Mouse (Mus musculus): ENCODE data around the gene Foxn1. TPM values are rescaled to one million over a fixed set of nuclear protein-coding genes. Genes with fewer than 3 reads are reported as not detected.

Gene Foxn1
- polyA plus RNA-seq, 1 experiment, result 0.06 TPM

GRCm38 (mm10) chr11:78322076-78322831 is 64.1 kb downstream of the Foxn1 start:
- Histone ChIP-seq H3K36me3 (ENCODE audit: control insufficient read depth, insufficient read depth, low read length) (peaks cover 9% of the 10 kb centered on the region), H3K27ac (ENCODE audit: insufficient read depth, low read depth, low read length) (peak overlapping the region; percentile 6; the same call in 1 of the 2 replicates), H3K4me3 (ENCODE audit: low read depth, low read length) (no peak overlapping the region), H3K4me1 (ENCODE audit: control insufficient read depth, insufficient read depth, insufficient read length, low read length) (peaks cover 6% of the 10 kb centered on the region; the same call in 1 of the 2 replicates), H3K27me3 (ENCODE audit: control insufficient read depth, insufficient read depth, low read length) (no peaks in the 10 kb centered on the region)
- TF ChIP-seq CTCF (IDR thresholded peaks at IDR 0.05; ENCODE audit: extremely low read depth, insufficient read length, insufficient replicate concordance, low read depth, low read length) (no peak), POLR2A (IDR thresholded peaks at IDR 0.05; ENCODE audit: low read depth, low read length) (no peak)
- 49% methylated on average over 2 of the region's 2 CpGs for WGBS

GRCm38 (mm10) chr11:78318411-78318810 is 67.9 kb downstream of the Foxn1 start:
- H3K27me3 ChIP-seq (ENCODE audit: control insufficient read depth, insufficient read depth, low read length), result no peaks in the 10 kb centered on the region
- H3K4me1 ChIP-seq (ENCODE audit: control insufficient read depth, insufficient read depth, insufficient read length, low read length), result peaks cover 3% of the 10 kb centered on the region; the same call in 1 of the 2 replicates
- H3K27ac ChIP-seq (ENCODE audit: insufficient read depth, low read depth, low read length), result no peak overlapping the region
- H3K4me3 ChIP-seq (ENCODE audit: low read depth, low read length), result no peak overlapping the region
- WGBS, result 91% methylated on average over 2 of the region's 2 CpGs
- TF ChIP-seq CTCF (IDR thresholded peaks at IDR 0.05; ENCODE audit: extremely low read depth, insufficient read length, insufficient replicate concordance, low read depth, low read length) (no peak), POLR2A (IDR thresholded peaks at IDR 0.05; ENCODE audit: low read depth, low read length) (no peak)
- peaks cover 20% of the 10 kb centered on the region for H3K36me3 ChIP-seq (ENCODE audit: control insufficient read depth, insufficient read depth, low read length)

GRCm38 (mm10) chr11:78313662-78314061 is 72.7 kb downstream of the Foxn1 start:
- TF ChIP-seq POLR2A (IDR thresholded peaks at IDR 0.05; ENCODE audit: low read depth, low read length), result no peak
- no peak for TF ChIP-seq CTCF (IDR thresholded peaks at IDR 0.05; ENCODE audit: extremely low read depth, insufficient read length, insufficient replicate concordance, low read depth, low read length)
- Histone ChIP-seq H3K27me3 (ENCODE audit: control insufficient read depth, insufficient read depth, low read length) (no peaks in the 10 kb centered on the region), H3K27ac (ENCODE audit: insufficient read depth, low read depth, low read length) (no peak overlapping the region), H3K36me3 (ENCODE audit: control insufficient read depth, insufficient read depth, low read length) (peaks cover 17% of the 10 kb centered on the region), H3K4me1 (ENCODE audit: control insufficient read depth, insufficient read depth, insufficient read length, low read length) (no peaks in the 10 kb centered on the region), H3K4me3 (ENCODE audit: low read depth, low read length) (no peak overlapping the region)
- 100% methylated on average over 2 of the region's 2 CpGs for WGBS

- H3K27ac ChIP-seq (ENCODE audit: insufficient read depth, low read depth, low read length), result no peak overlapping the region
- H3K4me1 ChIP-seq (ENCODE audit: control insufficient read depth, insufficient read depth, insufficient read length, low read length), result no peaks in the 10 kb centered on the region
- WGBS, result 92% methylated on average over 8 of the region's 8 CpGs
- no peaks in the 10 kb centered on the region for H3K27me3 ChIP-seq (ENCODE audit: control insufficient read depth, insufficient read depth, low read length)
- H3K4me3 ChIP-seq (ENCODE audit: low read depth, low read length), result no peak overlapping the region
- H3K36me3 ChIP-seq (ENCODE audit: control insufficient read depth, insufficient read depth, low read length), result peaks cover 11% of the 10 kb centered on the region
- no peak for TF ChIP-seq CTCF (IDR thresholded peaks at IDR 0.05; ENCODE audit: extremely low read depth, insufficient read length, insufficient replicate concordance, low read depth, low read length)
- TF ChIP-seq POLR2A (IDR thresholded peaks at IDR 0.05; ENCODE audit: low read depth, low read length), result no peak
Observed at GRCm38 (mm10) chr11:78310861-78311511, 75.4 kb downstream of the Foxn1 start.

Other genes starting within 250 kb of the Foxn1 start
- 50.3 and 99.5 TPM in 2 replicates for gene Traf4, start 221.0 kb downstream of the Foxn1 start, polyA plus RNA-seq (2012; rRNA removed)
- gene Nek8, start 209.9 kb downstream of the Foxn1 start, polyA plus RNA-seq (2012; rRNA removed), result 5.0 and 6.6 TPM in 2 replicates
- 15.0 and 15.3 TPM in 2 replicates for gene Tlcd1, start 209.8 kb downstream of the Foxn1 start, polyA plus RNA-seq (2012; rRNA removed)
- 31.9 and 66.4 TPM in 2 replicates for gene Rpl23a, start 203.0 kb downstream of the Foxn1 start, polyA plus RNA-seq (2012; rRNA removed)
- gene Rab34, start 198.1 kb downstream of the Foxn1 start, polyA plus RNA-seq (2012; rRNA removed), result 12.2 and 13.0 TPM in 2 replicates
- 0.11 TPM in 1 of 2 replicates, not detected in the other for gene Proca1, start 193.2 kb downstream of the Foxn1 start, polyA plus RNA-seq (2012; rRNA removed)
- 91.3 and 125 TPM in 2 replicates for gene Sdf2, start 140.8 kb downstream of the Foxn1 start, polyA plus RNA-seq (2012; rRNA removed)
- gene Supt6, start 140.6 kb downstream of the Foxn1 start, polyA plus RNA-seq (2012; rRNA removed), result 19.2 and 28.5 TPM in 2 replicates
- gene 2610507B11Rik, start 124.8 kb downstream of the Foxn1 start, polyA plus RNA-seq (2012; rRNA removed), result 38.2 and 51.7 TPM in 2 replicates
- 0.14 and 0.18 TPM in 2 replicates for gene BC030499, start 95.7 kb downstream of the Foxn1 start, polyA plus RNA-seq (2012; rRNA removed)
- gene Spag5, start 85.0 kb downstream of the Foxn1 start, polyA plus RNA-seq (2012; rRNA removed), result 5.1 and 7.5 TPM in 2 replicates
- 8.8 and 11.7 TPM in 2 replicates for gene Aldoc, start 63.6 kb downstream of the Foxn1 start, polyA plus RNA-seq (2012; rRNA removed)
- 47.6 and 70.8 TPM in 2 replicates for gene Pigs, start 58.1 kb downstream of the Foxn1 start, polyA plus RNA-seq (2012; rRNA removed)
- gene Unc119, start 43.1 kb downstream of the Foxn1 start, polyA plus RNA-seq (2012; rRNA removed), result 12.7 and 13.3 TPM in 2 replicates
- 24.9 and 374 TPM in 2 replicates for gene Slc13a2, start 35.7 kb upstream of the Foxn1 start, polyA plus RNA-seq (2012; rRNA removed)
- 117 and 341 TPM in 2 replicates for gene Slc46a1, start 79.1 kb upstream of the Foxn1 start, polyA plus RNA-seq (2012; rRNA removed)
- gene Sarm1, start 111.2 kb upstream of the Foxn1 start, polyA plus RNA-seq (2012; rRNA removed), result 0.43 and 0.60 TPM in 2 replicates
- gene Vtn, start 112.5 kb upstream of the Foxn1 start, polyA plus RNA-seq (2012; rRNA removed), result 3.2 and 21.1 TPM in 2 replicates
- not detected in 2 replicates for gene Sebox, start 116.9 kb upstream of the Foxn1 start, polyA plus RNA-seq (2012; rRNA removed)
- 3.7 and 3.8 TPM in 2 replicates for gene Tmem199, start 125.6 kb upstream of the Foxn1 start, polyA plus RNA-seq (2012; rRNA removed)
- gene Poldip2, start 125.6 kb upstream of the Foxn1 start, polyA plus RNA-seq (2012; rRNA removed), result 18.1 and 24.9 TPM in 2 replicates
- gene Tnfaip1, start 149.8 kb upstream of the Foxn1 start, polyA plus RNA-seq (2012; rRNA removed), result 31.3 and 64.5 TPM in 2 replicates
- gene Ift20, start 149.8 kb upstream of the Foxn1 start, polyA plus RNA-seq (2012; rRNA removed), result 114 and 137 TPM in 2 replicates
- gene Tmem97, start 164.2 kb upstream of the Foxn1 start, polyA plus RNA-seq (2012; rRNA removed), result 32.4 and 47.0 TPM in 2 replicates